Mouse (Mus musculus) olfactory bulb, adult 2 months (tissue): ENCODE measurements around the gene Itih4.

Experiments used
- CTCF ChIP-seq: fragments of 200-500 bp; IDR thresholded peaks from 2 replicates; pipeline ENCODE4 v1.5.1; 2012; ENCODE audit warnings: low read depth, mild to moderate bottlenecking, low read length, moderate library complexity; ENCODE audit not compliant: insufficient read depth
- POLR2A ChIP-seq: fragments of 200-500 bp; IDR thresholded peaks from 2 replicates; pipeline ENCODE4 v1.6.1; 2012; ENCODE audit warnings: mild to moderate bottlenecking, low read depth, low read length, moderate library complexity; ENCODE audit not compliant: insufficient read depth

DNA sequence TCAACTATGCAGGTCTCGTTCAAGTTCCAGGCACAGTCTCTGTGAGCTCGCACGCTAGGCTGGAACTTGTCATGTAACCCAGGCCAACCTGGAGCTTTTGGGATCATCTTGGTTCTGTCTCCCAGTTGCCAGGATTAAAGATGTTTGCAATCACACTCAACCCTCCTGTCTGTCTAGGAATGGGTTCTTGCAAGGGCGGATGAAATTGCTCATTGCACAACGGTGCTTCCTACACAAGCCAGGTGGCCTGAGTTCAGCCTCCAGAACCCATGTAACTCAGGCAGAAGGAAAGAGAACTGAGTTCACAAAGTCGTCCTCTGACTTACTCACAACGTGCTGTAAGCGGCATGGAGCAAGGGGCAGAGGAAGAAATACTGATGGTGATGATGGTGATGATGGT lies 24.9 kb downstream of the Itih4 start:
- no peak for TF ChIP-seq CTCF
- TF ChIP-seq POLR2A = no peak
